Mouse (Mus musculus) colon, adult 2 months (tissue): Measurements from ENCODE around the gene Cnih4. TPM values are rescaled to one million over a fixed set of nuclear protein-coding genes. Genes with fewer than 3 reads are reported as not detected.

ENCODE experiments used
- polyA plus RNA-seq: library from polyadenylated mRNA; depleted of rRNA; stranded (reverse); fragments of >200 nt; gene quantifications from 2 replicates; pipeline ENCODE4 v1.2.3, GENCODE M21; 2012; rRNA removed

Cnih4 gene
- polyA plus RNA-seq, result 11.2 and 13.1 TPM in 2 replicates

DNA sequence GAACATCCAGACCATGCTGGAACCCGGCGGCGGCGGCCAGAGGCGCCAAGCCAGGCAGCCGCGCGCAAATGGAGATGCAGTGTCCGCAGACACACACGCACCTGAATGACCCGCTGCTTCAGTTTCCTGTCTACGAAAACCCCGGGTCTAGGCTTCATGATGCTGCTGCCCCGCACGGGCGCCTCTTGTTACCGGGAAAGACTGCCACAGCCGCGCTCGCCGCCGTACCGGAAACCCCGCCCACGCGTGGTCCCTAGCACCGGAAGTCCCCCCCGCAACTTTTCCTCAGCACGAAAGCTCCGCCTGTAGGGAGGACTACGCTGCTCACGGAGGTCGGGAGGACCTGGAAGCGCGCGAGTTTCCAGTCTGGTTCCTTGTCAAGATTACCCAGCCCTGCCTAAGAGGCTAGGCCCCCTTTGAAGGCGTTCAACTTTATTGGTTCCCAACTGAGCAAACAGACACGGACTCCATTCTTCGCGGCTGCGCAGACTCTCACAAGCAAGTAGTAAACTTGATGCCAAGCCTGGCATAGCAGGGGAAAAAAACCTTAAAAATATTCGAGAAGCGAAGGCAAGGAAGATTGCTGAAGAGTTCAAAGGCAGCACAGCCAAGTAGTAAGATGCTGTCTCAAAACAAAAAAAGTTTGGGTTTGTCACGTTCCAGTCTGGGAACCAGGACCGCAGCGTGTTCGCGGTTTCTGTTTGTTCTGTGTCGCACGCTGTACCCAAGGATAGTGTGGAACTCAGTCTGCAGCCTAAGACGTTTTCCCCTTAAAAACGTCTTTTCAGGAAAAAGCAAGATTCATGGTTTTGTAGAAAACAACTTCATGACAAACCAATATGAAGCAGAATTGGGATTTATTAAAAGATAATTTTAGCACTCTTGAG lies at the start of gene Cnih4, which contains the start of gene Nvl:
Gene Cnih4 (plus strand): TSS at position 744 of the 887 bp plus-strand sequence.
Gene Nvl (minus strand): TSS at position 255 of the 887 bp plus-strand sequence.

GRCm38 (mm10) chr1:181211920-181212633 lies 67.6 kb downstream of the Cnih4 start, which contains the start of gene Wdr26:
TSS of gene Wdr26 (minus strand) at chr1:181212001.

Other genes with a start within 250 kb of the Cnih4 start
- 47.6 and 53.9 TPM in 2 replicates for gene Pycr2, start 240.4 kb upstream of the Cnih4 start, polyA plus RNA-seq
- 24.5 and 35.0 TPM in 2 replicates for gene Lefty1, start 209.7 kb upstream of the Cnih4 start, polyA plus RNA-seq
- 143 and 149 TPM in 2 replicates for gene Tmem63a, start 202.3 kb upstream of the Cnih4 start, polyA plus RNA-seq
- gene Ephx1, start 123.8 kb upstream of the Cnih4 start, polyA plus RNA-seq, result 22.7 TPM in 2 replicates
- gene 9130409I23Rik, start 93.5 kb upstream of the Cnih4 start, polyA plus RNA-seq, result not detected in 2 replicates
- 5.4 and 5.9 TPM in 2 replicates for gene Nvl, start 489 bp upstream of the Cnih4 start, polyA plus RNA-seq
- 31.5 and 32.3 TPM in 2 replicates for gene Wdr26, start 67.3 kb downstream of the Cnih4 start, polyA plus RNA-seq
- 0.08 TPM in 1 of 2 replicates, not detected in the other for gene Cnih3, start 207.9 kb downstream of the Cnih4 start, polyA plus RNA-seq